Mouse (Mus musculus) forebrain, embryonic 14.5 days (tissue): Measurements from ENCODE around the gene Limd1. TPM values are rescaled to one million over a fixed set of nuclear protein-coding genes. Genes with fewer than 3 reads are reported as not detected.

Source experiments
- ATAC-seq: fragments of 200-750 bp; cut with Nextera tagmentation; 2 replicates; pipeline ENCODE4 v1.8.0; 2017; ENCODE audit warnings: mild to moderate bottlenecking, moderate library complexity
- DNase-seq: peaks from one replicate; pipeline ENCODE4 v3.0.0-alpha.2; 2015; ENCODE audit warnings: low spot score
- H3K27ac ChIP-seq: fragments of 300-500 bp; sonication (generic); 2 replicates; pipeline ENCODE4 v1.5.1; 2014; ENCODE audit warnings: low read depth, mild to moderate bottlenecking, control low read depth, low read length, moderate library complexity
- H3K27me3 ChIP-seq: fragments of 300-500 bp; sonication (generic); replicated peaks from 2 replicates; pipeline ENCODE4 v1.6.1; 2014; ENCODE audit warnings: low read length, control low read depth, mixed read lengths; ENCODE audit not compliant: control insufficient read depth, insufficient read depth
- H3K36me3 ChIP-seq: fragments of 300-500 bp; sonication (generic); 2 replicates; pipeline ENCODE4 v1.6.1; 2014; ENCODE audit warnings: low read length, control low read depth; ENCODE audit not compliant: control insufficient read depth, insufficient read depth
- H3K4me1 ChIP-seq: fragments of 300-500 bp; sonication (generic); 2 replicates; pipeline ENCODE4 v1.6.1; 2014; ENCODE audit warnings: antibody characterized with exemption, low read length, control low read depth; ENCODE audit not compliant: control insufficient read depth, insufficient read depth
- H3K4me2 ChIP-seq: fragments of 300-500 bp; sonication (generic); 2 replicates; pipeline ENCODE4 v1.6.1; 2014; ENCODE audit warnings: mild to moderate bottlenecking, control low read depth, low read length
- H3K4me3 ChIP-seq: fragments of 300-500 bp; sonication (generic); 2 replicates; pipeline ENCODE4 v1.5.1; 2014; ENCODE audit warnings: low read depth, low read length, control low read depth
- H3K9ac ChIP-seq: fragments of 300-500 bp; sonication (generic); 2 replicates; pipeline ENCODE4 v1.6.1; 2014; ENCODE audit warnings: mild to moderate bottlenecking, low read length, control low read depth, moderate library complexity
- H3K9me3 ChIP-seq: fragments of 300-500 bp; sonication (generic); replicated peaks from 2 replicates; pipeline ENCODE4 v1.6.1; 2016; ENCODE audit warnings: low read length, control low read depth, mixed read lengths; ENCODE audit not compliant: control insufficient read depth
- WGBS: fragments of 180-500 bp; shearing (Covaris S2); extraction: QIAGEN DNeasy Blood & Tissue Kit; methylation state at CpG from one replicate; pipeline ENCODE4 v1.1.7; 2014; 5-methylcytosine and 5-hydroxymethylcytosine counted together
- polyA plus RNA-seq: library from polyadenylated mRNA; unstranded; fragments of >200 nt; fragmentation: Nextera tagmentation; extraction: Ambion mirVana; gene quantifications from 2 replicates; pipeline ENCODE4 v1.2.1, GENCODE M21; 2014

Gene Limd1
- polyA plus RNA-seq, 1 experiment from 2014 or later, result 23.1 TPM

DNA sequence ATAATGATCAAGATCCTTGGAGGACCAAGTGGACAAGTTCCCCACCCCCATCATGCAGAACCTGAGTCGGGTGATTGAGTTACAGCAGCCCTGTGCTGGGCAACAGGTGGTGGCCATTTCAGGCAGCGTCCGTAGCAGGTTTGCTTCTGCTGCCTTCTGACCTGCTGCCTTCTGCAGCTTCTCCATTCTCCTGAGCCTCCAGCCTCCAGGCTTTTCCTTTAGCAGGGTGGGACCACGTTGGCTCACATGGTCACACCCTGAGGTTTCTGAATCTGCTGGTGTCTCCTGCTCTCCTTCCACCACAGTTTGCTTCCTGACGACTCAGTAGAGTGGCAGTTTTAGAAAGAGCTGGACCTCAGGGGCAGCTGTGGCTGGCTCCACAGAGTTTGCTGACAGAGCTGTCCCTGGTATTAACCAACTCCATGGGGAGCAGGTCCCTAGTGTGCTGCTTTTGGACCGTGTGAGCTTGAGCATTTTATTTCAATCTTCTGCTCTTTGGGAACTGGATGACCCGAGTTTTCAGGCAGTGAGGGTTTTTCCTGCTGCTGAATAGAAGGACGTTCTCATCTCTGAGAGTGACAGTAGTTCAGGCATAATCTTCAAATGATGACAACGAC is 11.3 kb downstream of the Limd1 start:
- 0 out of 2 replicates have a peak, but pooled peaks cover 4% of the 10 kb centered on the region for H3K4me1 ChIP-seq
- no peak overlapping the region for H3K4me2 ChIP-seq
- no peaks in the 10 kb centered on the region for H3K36me3 ChIP-seq
- no peak overlapping the region for H3K4me3 ChIP-seq
- H3K27me3 ChIP-seq, result no peaks in the 10 kb centered on the region
- DNase-seq (no peak), ATAC-seq (no peak)
- no peaks in the 10 kb centered on the region for H3K9me3 ChIP-seq
- H3K9ac ChIP-seq, result no peak overlapping the region
- no peak overlapping the region for H3K27ac ChIP-seq
- 81% methylated on average over 9 of the region's 9 CpGs for WGBS

DNA sequence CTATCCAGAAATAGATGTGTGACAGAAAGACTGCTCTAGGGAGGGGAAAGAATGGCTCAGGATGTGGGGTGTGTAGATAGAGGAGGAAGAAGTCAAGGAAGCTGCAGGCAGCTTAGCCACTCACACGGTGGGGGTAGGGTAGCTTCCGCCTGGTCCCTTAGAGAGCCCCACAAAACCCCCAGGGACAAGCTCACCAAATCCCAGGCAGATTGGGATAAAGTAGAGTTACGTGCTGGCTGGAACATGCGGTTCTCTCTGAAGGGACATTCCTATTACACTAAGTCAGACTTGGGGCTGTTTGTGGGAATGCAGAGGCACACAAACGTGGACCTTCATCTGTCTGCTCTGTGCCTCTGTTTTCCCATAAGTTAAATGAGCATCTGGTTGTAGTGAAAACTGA is 12.4 kb downstream of the Limd1 start:
- 77% methylated on average over 5 of the region's 5 CpGs for WGBS
- Histone ChIP-seq H3K4me2 (no peak overlapping the region), H3K27ac (no peak overlapping the region), H3K9ac (no peak overlapping the region), H3K36me3 (no peaks in the 10 kb centered on the region), H3K4me1 (0 out of 2 replicates have a peak, but pooled peaks cover 4% of the 10 kb centered on the region), H3K27me3 (no peaks in the 10 kb centered on the region), H3K4me3 (no peak overlapping the region), H3K9me3 (no peaks in the 10 kb centered on the region)
- no peak for DNase-seq
- ATAC-seq, result no peak

DNA sequence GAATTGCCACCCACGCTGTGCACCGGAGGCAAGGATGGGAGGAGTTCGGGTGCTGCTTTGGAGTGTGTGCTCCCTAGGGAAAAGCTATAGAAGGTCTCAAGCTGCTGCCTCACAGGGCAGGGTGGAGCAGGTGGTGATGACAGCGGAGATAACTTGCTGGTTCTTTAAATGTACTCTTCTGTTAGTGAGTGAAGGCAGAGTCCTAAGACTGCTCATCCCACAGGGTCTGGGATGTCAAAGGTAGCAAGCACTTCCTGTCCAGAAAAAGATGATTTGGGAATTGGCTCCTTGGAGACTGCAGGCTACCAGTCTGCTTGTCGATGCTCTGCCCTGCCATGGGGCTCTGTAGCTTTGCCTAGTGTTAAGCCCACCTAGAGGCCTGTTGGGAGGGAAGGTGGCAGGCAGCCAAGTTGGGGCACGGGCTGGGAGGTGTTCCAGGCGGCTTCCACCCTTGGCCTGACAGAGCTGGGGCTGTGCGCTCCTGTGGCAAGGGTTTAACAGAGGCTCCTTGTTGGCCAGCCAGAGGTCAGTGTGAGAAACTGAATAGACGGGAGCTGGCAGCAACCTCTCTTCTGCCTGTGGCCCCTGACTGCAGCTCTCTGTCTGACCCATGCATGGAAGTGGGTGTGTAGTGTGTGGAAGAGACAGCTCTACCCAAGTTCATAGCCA is 13.5 kb downstream of the Limd1 start:
- H3K4me3 ChIP-seq, result no peak overlapping the region
- no peak overlapping the region for H3K9ac ChIP-seq
- 48% methylated on average over 9 of the region's 9 CpGs for WGBS
- H3K36me3 ChIP-seq, result no peaks in the 10 kb centered on the region
- no peaks in the 10 kb centered on the region for H3K9me3 ChIP-seq
- no peak overlapping the region for H3K27ac ChIP-seq
- DNase-seq (peak; percentile 72), ATAC-seq (peak; percentile 94)
- no peaks in the 10 kb centered on the region for H3K27me3 ChIP-seq
- no peak overlapping the region for H3K4me2 ChIP-seq
- H3K4me1 ChIP-seq, result 0 out of 2 replicates have a peak, but pooled peaks cover 4% of the 10 kb centered on the region

DNA sequence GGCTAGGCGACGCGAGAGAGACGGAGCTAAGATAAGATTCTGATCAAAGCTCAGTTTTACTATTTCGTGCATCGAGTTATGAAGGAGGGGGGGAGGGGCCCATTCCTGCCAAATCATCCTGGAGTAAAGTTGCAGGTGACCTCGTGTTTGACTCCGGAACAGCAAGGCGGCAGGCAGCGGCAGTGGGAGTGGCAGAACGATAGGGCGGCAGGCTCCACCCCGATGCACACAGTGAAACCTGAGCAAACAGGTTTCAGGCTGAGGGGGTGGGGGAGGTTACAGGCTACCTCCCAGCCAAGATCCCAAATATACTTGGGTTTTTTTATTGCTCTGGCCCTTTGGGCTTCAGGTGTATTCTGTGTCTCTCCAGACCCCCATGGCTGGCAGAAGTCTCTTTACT is 18.2 kb downstream of the Limd1 start:
- Histone ChIP-seq H3K36me3 (no peaks in the 10 kb centered on the region), H3K4me1 (0 out of 2 replicates have a peak, but pooled peaks cover 4% of the 10 kb centered on the region), H3K9me3 (no peaks in the 10 kb centered on the region), H3K4me2 (no peak overlapping the region), H3K9ac (no peak overlapping the region), H3K27me3 (no peaks in the 10 kb centered on the region), H3K4me3 (no peak overlapping the region), H3K27ac (no peak overlapping the region)
- DNase-seq, result no peak
- WGBS, result 21% methylated on average over 13 of the region's 13 CpGs
- no peak for ATAC-seq

DNA sequence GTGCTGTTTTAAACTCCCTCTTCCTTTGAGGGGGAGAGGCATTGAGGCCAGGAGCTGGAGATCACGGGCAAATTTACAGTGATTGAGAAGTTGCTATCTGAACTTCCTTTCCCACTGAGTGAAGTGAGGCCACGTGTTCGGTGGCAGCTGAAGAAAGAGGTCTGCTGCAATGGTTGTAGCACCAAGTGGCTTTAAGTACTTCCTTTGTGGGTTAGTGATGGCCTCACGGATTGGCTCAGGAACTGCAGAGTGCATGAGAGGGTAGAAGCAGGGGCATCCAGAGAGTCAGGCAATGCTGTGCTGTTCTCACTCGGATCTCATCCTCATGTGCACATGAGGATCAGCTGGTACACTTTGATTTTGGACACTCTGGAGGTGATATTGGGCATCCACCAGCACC is 19.4 kb downstream of the Limd1 start:
- Histone ChIP-seq H3K4me1 (no peaks in the 10 kb centered on the region), H3K4me3 (no peak overlapping the region), H3K27me3 (no peaks in the 10 kb centered on the region), H3K9ac (no peak overlapping the region), H3K9me3 (no peaks in the 10 kb centered on the region), H3K27ac (no peak overlapping the region), H3K36me3 (no peaks in the 10 kb centered on the region), H3K4me2 (no peak overlapping the region)
- DNase-seq (no peak), ATAC-seq (no peak)
- WGBS, result 88% methylated on average over 5 of the region's 5 CpGs

DNA sequence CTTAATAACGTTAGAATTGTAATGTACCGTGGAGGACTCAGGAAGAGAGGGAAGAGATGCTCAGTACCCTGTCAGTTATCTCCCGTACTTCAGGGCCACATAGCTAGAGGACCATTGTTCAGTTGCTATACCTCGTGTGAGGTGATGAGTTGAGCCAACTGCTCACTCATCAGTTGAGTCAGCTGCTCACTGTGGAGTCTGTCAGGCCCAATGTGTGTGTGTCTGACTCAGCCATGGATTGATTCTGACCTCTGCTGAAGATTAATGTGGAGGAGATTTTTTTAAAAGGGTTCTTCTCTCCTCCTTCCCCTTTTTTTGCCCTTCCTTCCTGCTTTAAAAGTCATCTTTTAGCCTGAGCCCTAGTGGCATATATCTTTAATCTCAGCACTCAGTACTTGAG is 22.0 kb downstream of the Limd1 start:
- H3K36me3 ChIP-seq, result no peaks in the 10 kb centered on the region
- ATAC-seq, result no peak
- 93% methylated on average over 4 of the region's 4 CpGs for WGBS

DNA sequence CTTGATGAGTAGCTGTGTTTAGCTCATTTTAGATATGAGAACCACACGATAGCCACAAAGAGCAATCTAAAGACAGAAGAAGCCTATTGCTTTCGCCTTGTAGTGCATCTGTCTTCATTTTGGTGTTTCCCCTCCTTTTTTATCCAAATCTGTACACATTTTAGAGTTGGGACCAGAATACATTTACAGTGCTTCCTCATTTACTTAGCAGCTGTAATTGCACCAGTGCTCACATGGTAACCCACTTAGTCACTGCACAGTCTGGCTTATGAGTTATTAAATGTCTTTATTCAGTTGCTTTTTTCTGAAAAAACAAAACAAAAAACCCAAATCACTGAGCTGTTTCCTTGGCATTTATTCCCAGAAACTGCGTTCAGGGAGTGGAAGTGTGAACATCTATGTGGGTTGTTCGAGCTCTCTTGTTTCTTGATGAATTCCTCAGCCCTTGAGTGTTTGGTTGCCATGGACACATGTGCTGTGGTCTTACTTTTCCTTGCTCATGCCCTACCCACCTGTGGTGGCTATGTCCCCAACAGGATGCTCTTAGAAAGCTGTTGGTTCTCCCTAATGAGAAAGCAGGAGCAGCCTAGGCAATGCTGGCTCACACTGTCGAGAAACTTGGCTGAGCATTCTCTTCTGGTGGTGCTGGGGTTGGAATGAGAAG is 24.8 kb downstream of the Limd1 start:
- Histone ChIP-seq H3K27ac (no peak overlapping the region), H3K4me1 (no peaks in the 10 kb centered on the region), H3K4me2 (no peak overlapping the region), H3K9me3 (no peaks in the 10 kb centered on the region), H3K9ac (no peak overlapping the region), H3K36me3 (no peaks in the 10 kb centered on the region), H3K27me3 (no peaks in the 10 kb centered on the region), H3K4me3 (no peak overlapping the region)
- no peak for ATAC-seq
- no peak for DNase-seq
- 74% methylated on average over 5 of the region's 5 CpGs for WGBS

More for the DNA sequence above, 22.0 kb downstream of the Limd1 start:
- no peak overlapping the region for H3K4me2 ChIP-seq
- H3K9me3 ChIP-seq, result no peaks in the 10 kb centered on the region
- no peak overlapping the region for H3K9ac ChIP-seq
- no peak overlapping the region for H3K4me3 ChIP-seq
- H3K27ac ChIP-seq, result no peak overlapping the region
- no peaks in the 10 kb centered on the region for H3K27me3 ChIP-seq
- DNase-seq, result no peak
- no peaks in the 10 kb centered on the region for H3K4me1 ChIP-seq

DNA sequence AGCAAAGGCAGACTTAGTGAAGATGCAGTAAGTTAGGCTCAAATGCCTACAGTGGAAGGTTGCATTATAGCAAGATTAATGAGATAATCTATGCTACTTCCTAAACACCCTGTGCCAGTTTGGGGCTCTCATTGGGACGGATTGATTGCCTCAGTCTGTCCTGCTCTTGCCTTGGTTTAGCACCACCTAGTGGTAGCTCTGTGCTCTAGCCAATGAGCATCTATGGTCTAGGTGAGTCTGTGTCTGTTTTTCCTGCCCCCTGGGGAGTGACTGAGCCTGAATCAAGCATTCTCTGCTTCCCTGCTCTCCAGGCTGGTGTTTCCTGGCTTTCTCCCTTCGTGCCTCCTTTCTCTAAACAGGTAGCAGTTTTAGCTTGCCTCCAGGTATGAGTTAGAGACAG is 25.8 kb downstream of the Limd1 start:
- H3K4me3 ChIP-seq, result no peak overlapping the region
- peak; percentile 88 for ATAC-seq
- H3K9ac ChIP-seq, result no peak overlapping the region
- H3K36me3 ChIP-seq, result no peaks in the 10 kb centered on the region
- peak; percentile 79 for DNase-seq
- H3K4me2 ChIP-seq, result no peak overlapping the region
- no peaks in the 10 kb centered on the region for H3K4me1 ChIP-seq
- H3K9me3 ChIP-seq, result no peaks in the 10 kb centered on the region
- no peaks in the 10 kb centered on the region for H3K27me3 ChIP-seq
- 10% methylated on average over 2 of the region's 2 CpGs for WGBS
- no peak overlapping the region for H3K27ac ChIP-seq

DNA sequence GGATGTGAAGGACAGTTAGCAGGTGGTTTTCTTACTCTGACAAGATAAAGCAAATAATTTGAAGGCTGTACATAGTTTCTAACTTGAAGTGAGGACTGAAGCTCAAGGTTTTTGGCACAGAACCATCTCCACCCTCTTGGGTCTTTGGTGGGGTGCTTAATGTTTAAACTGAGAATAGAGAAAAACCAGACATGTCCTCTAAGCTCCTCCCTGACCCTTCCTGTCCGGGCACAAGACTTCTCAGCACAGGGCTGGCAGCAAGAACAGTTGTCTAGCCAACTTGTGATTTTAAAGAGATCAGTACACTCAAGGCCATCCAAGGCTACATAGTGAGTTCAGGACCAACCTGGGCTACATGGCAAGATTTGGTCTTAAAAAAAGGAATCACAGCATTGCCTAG is 27.1 kb downstream of the Limd1 start:
- 72% methylated on average over 1 of the region's 1 CpGs for WGBS
- ATAC-seq (no peak), DNase-seq (no peak)
- no peaks in the 10 kb centered on the region for H3K4me1 ChIP-seq
- no peaks in the 10 kb centered on the region for H3K27me3 ChIP-seq
- no peaks in the 10 kb centered on the region for H3K9me3 ChIP-seq
- no peak overlapping the region for H3K4me3 ChIP-seq
- H3K27ac ChIP-seq, result no peak overlapping the region
- peaks cover 2% of the 10 kb centered on the region; the same call in 1 of the 2 replicates for H3K36me3 ChIP-seq
- H3K4me2 ChIP-seq, result no peak overlapping the region
- no peak overlapping the region for H3K9ac ChIP-seq
